Comparison of ENCODE assay signal across 9 mouse cellular contexts in genomic region chr5:151054100-151054742, GRCm38 (mm10).
DNase-seq lines count a peak whose midpoint lies in the region; ATAC-seq lines count a peak whose summit lies in the region.
"Had no signal": no experiment of that assay in that cellular context is flagged by ENCODE, and none has a peak within 500 bp of the region (broad histone marks: within the 10 kb centered on the region; RNA-seq: fewer than 3 reads in every experiment).

No protein-coding gene starts in this region.

- H3K36me3 ChIP-seq in forebrain, embryonic 13.5 days (ENCODE audit: poor library complexity, severe bottlenecking): no peaks in the 10 kb centered on the region
- H3K36me3 ChIP-seq in neural tube, embryonic 11.5 days (ENCODE audit: control insufficient read depth, insufficient read depth, low read length): no peaks in the 10 kb centered on the region

- 29% methylated on average over 7 of the region's 7 CpGs for WGBS in forebrain, embryonic 13.5 days
- WGBS in neural tube, embryonic 11.5 days: 40% methylated on average over 7 of the region's 7 CpGs

- DNase-seq in layer of hippocampus, adult 9-11 months: peak; percentile 25
- no peak for DNase-seq in layer of hippocampus, adult 9-10 months (ENCODE audit: low spot score)
- peak; percentile 47 for DNase-seq in embryo, embryonic 9.5 days (ENCODE audit: extremely low spot score)
- DNase-seq in neural tube, embryonic 11.5 days (ENCODE audit: low spot score): peak; percentile 38
- no peak for DNase-seq in right cerebral cortex, adult 2 months (ENCODE audit: low spot score in 2 of 2)
- DNase-seq in urinary bladder, postnatal 10 days (ENCODE audit: low spot score): no peak
- DNase-seq: liver, postnatal 0 days; right cerebral cortex, postnatal 14 days had no signal

- no peaks in the 10 kb centered on the region for H3K9me3 ChIP-seq in forebrain, embryonic 13.5 days (replicated peaks)
- no peaks in the 10 kb centered on the region for H3K9me3 ChIP-seq in neural tube, embryonic 11.5 days (ENCODE audit: control insufficient read depth, low read length)

- H3K9ac ChIP-seq in forebrain, embryonic 13.5 days: no peak overlapping the region
- H3K9ac ChIP-seq in neural tube, embryonic 11.5 days (ENCODE audit: low read length): no peak overlapping the region
- H3K9ac ChIP-seq: liver, postnatal 0 days had no signal

- no peak overlapping the region for H3K27ac ChIP-seq in forebrain, embryonic 13.5 days
- H3K27ac ChIP-seq in neural tube, embryonic 11.5 days (ENCODE audit: low read depth, low read length): 0 out of 2 replicates have a peak overlapping the region, but pooled peaks have one; percentile 4

- H3K4me2 ChIP-seq in forebrain, embryonic 13.5 days: no peak overlapping the region
- no peak overlapping the region for H3K4me2 ChIP-seq in neural tube, embryonic 11.5 days (ENCODE audit: low read depth)

- H3K27me3 ChIP-seq in forebrain, embryonic 13.5 days: no peaks in the 10 kb centered on the region
- no peaks in the 10 kb centered on the region for H3K27me3 ChIP-seq in neural tube, embryonic 11.5 days (ENCODE audit: control insufficient read depth, insufficient read depth, low read length)

- H3K4me3 ChIP-seq in forebrain, embryonic 13.5 days: no peak overlapping the region
- no peak overlapping the region for H3K4me3 ChIP-seq in neural tube, embryonic 11.5 days (ENCODE audit: low read depth, low read length)

- H3K4me1 ChIP-seq in forebrain, embryonic 13.5 days: peaks cover 18% of the 10 kb centered on the region; the same call in 1 of the 2 replicates
- peaks cover 6% of the 10 kb centered on the region for H3K4me1 ChIP-seq in neural tube, embryonic 11.5 days (ENCODE audit: control insufficient read depth, insufficient read depth, low read length)

- peak; percentile 51; the same call in 1 of the 2 replicates for ATAC-seq in forebrain, embryonic 13.5 days
- peak; percentile 60; the same call in 1 of the 2 replicates for ATAC-seq in neural tube, embryonic 11.5 days (ENCODE audit: insufficient read depth, low FRiP score, low TSS enrichment)
- ATAC-seq: liver, postnatal 0 days had no signal

Comparison
In these comparisons a context has a peak if more than half of its experiments do, and no peak if none do; other contexts are left out.
1. DNase-seq: peak in layer of hippocampus, adult 9-11 months (single experiment), embryo, embryonic 9.5 days (single experiment) and neural tube, embryonic 11.5 days (single experiment); none in layer of hippocampus, adult 9-10 months (single experiment), right cerebral cortex, adult 2 months (0 of 2) and urinary bladder, postnatal 10 days (single experiment).